Mouse (Mus musculus) layer of hippocampus, adult 11-12 months (tissue): ENCODE measurements at regions not wholly inside any gene's neighbourhood (a gene's known extent, or its start where the extent isn't known, plus 50 kb on each side); places are given as distances from the start of the nearest gene placed in this dataset.
"Not testable (repeated sequence)": the region's sequence is repeated elsewhere in the genome, so short reads cannot be mapped to it uniquely, and the experiment has no call there.

Source experiments
- DNase-seq: peaks from one replicate; pipeline ENCODE4 v3.0.0; 2022; ENCODE audit warnings: low spot score

- no peak for DNase-seq
Observed at GRCm38 (mm10) chr12:114285082-114285481, 741.4 kb downstream of the Adam6a start.

DNA sequence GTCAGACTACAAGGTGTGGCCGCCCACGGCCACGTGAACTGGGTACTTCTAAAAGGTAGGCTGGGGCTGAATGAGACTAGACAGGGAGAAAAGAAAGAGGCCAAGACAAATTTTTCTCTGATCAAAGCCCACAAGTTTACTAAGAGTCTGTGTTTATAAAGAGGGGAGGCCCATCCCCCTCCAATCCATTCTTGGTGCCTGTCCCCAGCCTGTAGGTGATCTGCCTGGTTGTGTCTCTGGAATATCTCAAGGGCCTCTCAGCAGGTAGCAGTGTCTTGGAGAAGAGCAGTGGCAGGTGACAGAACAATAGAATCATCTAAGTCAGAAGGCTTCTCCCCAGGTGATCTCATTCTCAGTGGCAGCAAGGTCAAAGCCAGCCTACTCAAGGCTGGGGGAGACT, 743.3 kb downstream of the Adam6a start:
- DNase-seq, result no peak

GRCm38 (mm10) chr12:114291083-114291482, 747.4 kb downstream of the Adam6a start:
- no peak for DNase-seq

DNA sequence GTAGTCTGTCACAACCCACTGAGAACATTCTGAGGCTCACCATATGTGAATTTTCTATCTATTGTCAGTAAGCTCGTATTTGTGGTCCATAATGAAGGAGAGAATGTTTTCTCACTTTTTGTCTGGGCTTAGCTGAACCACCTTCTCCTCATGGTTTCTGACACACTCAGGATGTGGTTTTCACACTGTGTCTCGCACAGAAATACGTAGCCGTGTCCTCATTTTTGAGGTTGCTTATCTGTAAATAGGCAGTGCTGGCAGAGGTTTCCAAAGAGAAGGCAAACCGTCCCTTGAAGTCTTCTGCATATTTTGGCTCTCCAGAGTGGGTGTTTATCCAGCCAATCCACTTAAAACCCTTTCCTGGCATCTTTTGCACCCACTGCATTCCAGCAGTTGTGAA, 756.1 kb downstream of the Adam6a start:
- no peak for DNase-seq

- DNase-seq, result no peak
Observed at GRCm38 (mm10) chr12:114301728-114302127, 758.0 kb downstream of the Adam6a start.

DNA sequence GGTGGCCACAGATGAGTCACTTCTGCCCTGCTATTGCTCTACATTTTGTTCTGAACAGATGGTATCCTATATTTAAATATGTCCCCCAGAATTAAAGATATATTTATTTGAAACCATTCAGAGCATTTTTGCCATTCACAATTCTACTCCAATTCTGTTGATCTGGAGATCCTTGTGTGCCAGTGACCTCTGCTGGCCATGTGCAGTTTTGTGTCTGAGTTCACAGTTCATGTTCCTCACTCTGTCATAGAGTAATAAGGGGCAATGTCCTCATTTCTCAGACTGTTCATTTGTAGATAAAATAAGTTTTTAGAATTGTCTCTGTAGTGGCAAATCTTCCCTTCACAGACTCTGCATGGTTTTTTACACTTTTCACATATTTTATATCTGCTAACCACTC, 788.8 kb downstream of the Adam6a start:
- no peak for DNase-seq

GRCm38 (mm10) chr12:114366276-114366675, 822.6 kb downstream of the Adam6a start:
- no peak for DNase-seq

- DNase-seq, result peak; percentile 2
Observed at GRCm38 (mm10) chr12:114378696-114379350, 835.1 kb downstream of the Adam6a start.

GRCm38 (mm10) chr12:114391447-114391846, 847.7 kb downstream of the Adam6a start:
- DNase-seq, result no peak

GRCm38 (mm10) chr12:114406206-114406605, 862.5 kb downstream of the Adam6a start:
- DNase-seq, result no peak

DNA sequence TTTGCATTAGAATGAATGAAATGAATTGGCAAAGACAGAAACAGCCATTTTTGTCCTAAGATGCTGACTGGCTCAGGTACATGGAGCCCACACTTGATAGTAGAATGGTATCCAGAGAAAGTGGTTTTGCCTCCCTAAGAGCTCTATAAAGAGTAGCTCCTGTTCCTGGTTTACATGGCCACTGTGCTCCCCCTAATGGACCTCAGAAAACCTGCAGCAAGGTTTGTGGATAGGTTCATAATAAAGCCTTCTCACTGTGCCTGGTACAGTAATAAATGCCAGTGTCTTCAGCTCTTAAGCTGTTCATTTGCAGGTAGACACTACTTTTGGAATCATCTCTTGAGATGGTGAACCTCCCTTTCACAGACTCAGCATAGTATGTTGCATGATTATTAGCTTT, 890.8 kb downstream of the Adam6a start:
- DNase-seq, result no peak

- DNase-seq, result no peak
Observed at GRCm38 (mm10) chr12:114462037-114462436, 918.3 kb downstream of the Adam6a start.

- DNase-seq, result no peak
Observed at GRCm38 (mm10) chr12:114462566-114462965, 918.9 kb downstream of the Adam6a start.

- DNase-seq, result no peak
Observed at GRCm38 (mm10) chr12:114468857-114469256, 925.1 kb downstream of the Adam6a start.

DNA sequence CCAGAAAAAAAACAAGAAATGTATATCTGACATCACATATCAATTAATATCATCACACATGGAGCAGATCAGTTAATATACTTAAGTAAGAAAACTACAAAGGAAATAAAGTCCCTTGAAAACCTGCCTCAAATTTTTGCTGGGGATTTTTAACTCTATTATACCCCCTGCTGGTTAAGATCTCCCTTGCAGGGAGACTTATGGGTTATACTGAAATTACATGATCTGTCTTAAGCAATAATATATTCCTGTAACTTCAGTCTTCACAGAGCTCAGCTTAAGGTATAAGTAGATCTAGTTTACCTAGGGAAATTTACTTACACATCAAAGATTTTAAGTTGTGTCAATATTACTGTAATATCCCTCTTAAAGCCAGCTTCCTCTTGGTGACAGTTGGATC, 929.0 kb downstream of the Adam6a start:
- DNase-seq, result not testable (repeated sequence)

GRCm38 (mm10) chr12:114478741-114479140, 935.0 kb downstream of the Adam6a start:
- no peak for DNase-seq

DNA sequence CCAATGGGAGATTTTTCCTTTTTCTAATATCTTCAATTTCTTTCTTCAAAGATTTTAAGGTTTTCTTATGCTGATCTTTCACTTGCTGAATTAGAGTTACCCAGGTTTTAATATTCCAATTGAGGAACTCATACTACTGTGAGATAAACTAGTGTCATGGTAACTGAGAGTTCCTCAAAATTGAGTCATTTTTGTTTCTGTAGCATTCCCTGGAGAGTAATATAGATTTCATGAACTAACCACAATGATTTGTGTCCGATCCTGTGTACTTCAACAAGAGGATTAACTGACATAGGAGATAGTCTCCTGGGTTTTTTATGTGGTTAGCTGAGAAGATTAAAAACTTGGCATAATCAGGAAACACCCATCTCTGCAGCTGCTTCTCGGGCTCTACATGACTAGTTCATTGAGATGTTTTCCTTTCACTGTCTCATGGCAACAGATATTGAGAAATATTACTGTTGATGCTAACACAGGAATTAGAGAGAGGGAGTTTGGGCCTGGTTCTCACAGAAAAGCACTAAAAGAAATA, 949.9 kb downstream of the Adam6a start:
- DNase-seq, result not testable (repeated sequence)

- DNase-seq, result no peak
Observed at GRCm38 (mm10) chr12:114495741-114496140, 952.0 kb downstream of the Adam6a start.

DNA sequence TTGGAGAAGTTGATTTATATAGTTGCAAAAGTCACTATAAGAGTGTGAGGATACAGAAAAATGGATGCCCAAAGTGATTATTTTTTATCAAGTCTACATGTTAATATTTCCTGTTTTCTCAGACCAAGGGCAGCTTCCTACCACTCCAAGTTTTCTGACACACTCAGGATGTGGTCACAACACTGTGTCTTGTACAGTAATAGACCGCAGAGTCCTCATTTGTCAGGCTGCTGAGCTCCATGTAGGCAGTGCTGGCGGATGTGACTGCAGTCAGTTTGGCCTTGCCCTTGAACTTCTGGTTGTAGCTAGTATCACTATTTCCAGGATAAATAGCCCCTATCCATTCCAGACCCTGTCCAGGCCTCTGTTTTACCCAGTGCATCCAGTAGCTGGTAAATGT, 969.4 kb downstream of the Adam6a start:
- DNase-seq, result no peak

- not testable (repeated sequence) for DNase-seq
Observed at GRCm38 (mm10) chr12:114542094-114542493, 998.4 kb downstream of the Adam6a start.

DNA sequence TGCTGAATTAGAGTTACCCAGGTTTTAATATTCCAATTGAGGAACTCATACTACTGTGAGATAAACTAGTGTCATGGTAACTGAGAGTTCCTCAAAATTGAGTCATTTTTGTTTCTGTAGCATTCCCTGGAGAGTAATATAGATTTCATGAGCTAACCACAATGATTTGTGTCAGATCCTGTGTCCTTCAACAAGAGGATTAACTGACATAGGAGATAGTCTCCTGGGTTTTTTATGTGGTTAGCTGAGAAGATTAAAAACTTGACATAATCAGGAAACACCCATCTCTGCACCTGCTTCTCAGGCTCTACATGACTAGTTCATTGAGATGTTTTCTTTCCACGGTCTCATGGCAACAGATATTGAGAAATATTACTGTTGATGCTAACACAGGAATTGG, 1001.2 kb downstream of the Adam6a start:
- DNase-seq, result not testable (repeated sequence)

DNA sequence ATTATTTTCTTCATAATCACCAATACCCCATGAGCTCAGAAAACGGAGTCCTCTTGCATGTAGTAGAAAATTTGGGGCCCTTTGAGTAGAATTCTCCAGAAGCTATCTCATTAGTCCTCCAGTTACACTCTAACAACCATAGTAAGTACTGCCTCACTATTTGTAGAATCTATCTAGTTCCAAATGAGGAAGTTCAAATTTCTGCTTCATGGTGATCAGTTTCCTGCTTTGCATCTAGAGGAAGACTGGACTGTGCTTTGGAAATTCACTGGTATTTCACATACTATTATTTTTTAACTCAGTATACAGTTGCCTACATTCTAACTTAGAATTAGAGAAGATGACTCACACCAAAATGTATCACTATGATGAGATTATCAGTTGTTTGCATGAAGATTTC, 1018.7 kb downstream of the Adam6a start:
- no peak for DNase-seq

- no peak for DNase-seq
Observed at GRCm38 (mm10) chr12:114562978-114563377, 1019.3 kb downstream of the Adam6a start.

DNA sequence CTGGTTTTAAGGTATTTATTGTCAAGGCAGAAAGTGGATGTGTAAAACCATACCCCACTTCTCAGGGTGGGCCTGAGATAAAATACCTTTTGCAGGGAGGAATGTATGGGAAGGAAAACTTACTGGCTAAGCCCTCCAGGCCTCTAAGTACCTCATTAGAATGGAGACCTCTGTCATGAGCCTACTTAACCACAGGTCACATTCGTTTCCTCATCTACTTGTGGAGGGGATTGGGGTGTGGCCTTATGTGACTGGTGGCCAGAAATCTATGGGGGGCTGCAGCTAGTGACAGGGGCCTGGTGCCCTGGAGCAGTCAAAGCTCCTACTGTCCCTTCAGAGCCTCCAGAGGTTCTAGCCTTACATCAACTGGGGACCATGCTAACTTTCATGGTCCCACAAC, 1020.0 kb downstream of the Adam6a start:
- DNase-seq, result no peak
